Mouse (Mus musculus): ENCODE measurements around the gene Gmps.
A peak's percentile ranks its signal among the peaks of the same experiment; 100 is the strongest.

Gene Gmps

DNA sequence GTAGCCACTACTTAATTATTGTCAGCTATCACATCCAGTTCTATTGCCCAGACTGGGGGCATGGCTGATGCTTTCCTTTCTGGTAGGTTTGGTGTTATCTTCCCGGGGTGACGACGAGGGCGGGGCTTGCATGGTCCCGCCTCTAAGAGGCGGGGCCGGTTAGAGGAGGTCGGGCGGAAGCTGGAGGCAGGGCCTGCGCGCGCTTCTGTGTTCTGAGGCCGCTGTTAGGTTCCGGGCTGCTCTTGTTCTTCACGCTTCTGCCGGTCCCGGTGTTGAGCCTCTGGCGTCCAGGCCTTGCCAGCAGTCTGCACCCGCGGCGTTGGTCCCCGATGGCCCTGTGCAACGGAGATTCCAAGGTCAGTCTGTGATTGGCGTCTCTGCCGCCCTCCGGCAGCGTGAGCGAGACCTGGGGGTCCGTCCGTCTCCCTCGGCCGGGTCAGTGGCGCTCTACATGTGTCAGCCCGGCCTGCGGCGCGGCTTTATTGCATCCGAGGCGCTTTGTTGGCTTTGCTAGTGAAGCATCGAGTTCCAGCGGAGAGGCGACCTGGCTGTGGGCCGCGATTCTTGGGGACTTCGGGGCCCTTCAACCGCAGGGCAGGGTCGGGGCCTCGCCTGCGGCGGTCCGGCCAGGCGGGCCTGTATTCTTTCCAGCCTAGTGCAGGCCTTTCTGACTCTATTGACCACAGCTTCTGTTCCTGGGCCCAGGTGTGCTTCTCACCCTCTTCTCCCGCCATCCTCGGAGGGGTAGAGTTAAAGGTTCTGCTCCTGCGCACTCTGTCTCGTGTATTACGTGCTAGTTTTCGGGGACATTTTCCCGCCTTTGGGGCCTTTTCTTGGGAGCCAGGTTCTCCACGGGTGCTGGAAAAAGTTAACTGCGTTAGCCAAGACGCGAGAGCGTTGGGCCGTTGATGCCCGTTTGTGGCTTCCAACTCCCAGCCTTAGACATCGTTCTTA, at the start of gene Gmps:
Gene Gmps (plus strand): TSS at position 152 of the 954 bp plus-strand sequence.
- peak; percentile 95 for DNase-seq (ENCODE audit: low read depth)

DNA sequence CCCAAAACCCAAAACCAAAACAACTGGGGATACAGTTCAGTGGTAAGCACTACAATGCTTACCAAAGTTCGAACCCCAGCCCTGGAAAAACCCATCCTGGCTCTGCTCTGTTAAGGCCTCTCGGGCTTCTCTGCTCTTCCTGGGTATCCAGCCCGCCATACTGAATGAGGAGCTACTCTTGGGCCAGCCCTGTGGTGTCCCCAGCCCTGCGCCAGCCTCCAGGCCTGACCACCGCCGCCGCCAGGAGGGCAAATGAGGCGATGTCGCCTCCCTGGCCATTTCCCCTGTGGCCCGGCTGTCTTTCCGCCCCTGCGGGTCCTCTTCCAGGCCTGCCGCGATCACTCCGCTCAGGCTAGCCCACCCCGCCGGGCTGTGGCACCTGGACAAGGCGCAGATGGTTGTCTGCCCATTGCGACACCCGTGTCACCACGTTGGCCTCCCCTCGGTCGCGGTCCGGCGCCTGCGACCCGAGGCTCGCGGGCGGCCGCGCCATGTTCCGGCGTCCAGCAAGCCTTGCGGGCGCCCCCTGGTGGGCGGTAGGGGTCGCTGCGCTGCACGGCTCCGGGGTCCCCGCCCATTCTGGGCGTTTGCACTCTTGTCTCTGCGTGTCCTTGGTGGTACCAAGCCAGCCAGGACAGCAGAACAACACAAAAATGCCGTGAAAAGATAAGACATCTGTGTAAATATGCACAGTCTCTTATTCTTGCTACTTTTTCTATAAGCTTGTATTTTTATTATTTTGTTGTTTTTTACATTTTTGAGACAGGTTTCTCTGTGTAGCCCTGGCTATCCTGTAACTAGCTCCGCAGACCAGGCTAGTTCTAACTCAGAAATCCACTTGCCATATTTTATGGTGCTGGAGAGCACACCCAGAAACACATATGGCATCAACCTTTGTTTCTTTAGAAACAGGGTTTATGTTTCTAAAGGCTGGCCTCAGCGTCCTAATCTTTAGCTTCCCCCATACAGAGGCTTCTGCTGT, 46.7 kb upstream of the Gmps start, which contains the start of gene E130311K13Rik:
Gene E130311K13Rik (minus strand): TSS at position 595 of the 982 bp plus-strand sequence.
- peak; percentile 74 for DNase-seq (ENCODE audit: low read depth)

DNA sequence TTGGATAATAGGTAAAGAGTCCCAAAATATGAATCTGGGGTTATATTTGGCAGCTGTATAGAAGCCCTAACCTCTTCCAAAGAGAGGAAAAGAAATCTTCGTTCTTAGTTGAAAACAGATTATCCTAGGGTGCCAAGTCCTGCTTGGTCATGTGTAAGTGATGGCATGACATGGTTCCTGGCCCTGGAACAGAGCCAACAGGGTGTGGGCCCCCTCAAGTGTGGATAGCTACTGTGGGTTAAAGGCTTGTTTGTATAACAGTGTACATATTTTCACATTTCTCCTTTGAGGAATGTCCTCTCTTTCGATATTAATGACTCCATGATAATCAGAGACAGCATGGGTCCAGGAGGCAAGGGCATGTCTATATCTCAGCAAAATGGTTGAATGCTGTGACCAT, 37.0 kb upstream of the Gmps start:
- no peak for DNase-seq (ENCODE audit: low read depth)

DNA sequence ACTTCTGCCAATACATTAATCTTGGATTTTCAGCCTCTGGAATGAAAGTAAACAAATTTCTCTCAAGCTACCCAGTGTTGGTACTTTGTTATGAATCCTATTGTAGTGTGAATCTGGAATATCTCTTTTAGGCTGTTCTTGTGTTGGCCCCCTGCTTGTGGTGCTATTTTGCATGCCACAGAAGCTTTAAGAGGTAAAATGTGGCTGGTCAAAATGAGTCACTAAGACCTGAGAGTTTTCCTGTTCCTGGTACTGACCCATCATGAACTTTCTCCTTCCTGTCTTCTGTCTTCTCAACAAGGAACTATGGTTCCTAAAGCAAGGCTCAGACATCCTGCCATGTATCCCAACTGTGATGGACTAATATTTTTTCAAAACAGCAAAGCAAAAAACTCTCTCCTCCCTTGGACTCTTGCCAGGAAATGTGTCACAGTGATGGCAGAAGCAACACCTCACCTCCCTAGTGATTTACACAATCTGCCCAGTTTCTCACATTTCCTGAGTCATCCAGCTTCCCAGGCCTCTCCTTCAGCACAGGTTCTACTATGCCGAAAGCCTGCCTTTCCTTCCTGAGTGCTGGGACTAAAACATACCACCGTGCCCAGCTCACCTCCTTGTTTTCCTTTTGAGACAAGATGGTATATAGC, 34.6 kb upstream of the Gmps start:
- DNase-seq (ENCODE audit: low read depth) = no peak

DNA sequence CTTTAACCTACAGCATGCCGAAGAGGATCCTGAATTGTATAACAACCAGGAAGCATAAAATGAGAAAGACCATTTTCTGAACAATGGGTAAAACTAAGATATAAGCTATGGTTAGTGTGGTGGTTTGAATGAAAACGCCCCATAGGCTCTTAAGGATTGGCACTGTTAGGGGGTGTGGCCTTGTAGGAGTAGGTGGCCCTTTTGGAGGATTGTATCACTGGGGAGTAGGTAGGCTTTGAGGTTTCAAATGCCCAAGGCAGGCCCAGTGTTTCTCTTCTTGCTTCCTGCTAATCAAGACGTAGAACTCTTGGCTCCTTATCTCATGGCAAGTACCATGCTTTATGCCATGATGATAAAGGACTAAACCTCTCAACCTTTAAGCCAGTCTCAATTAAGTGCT, 26.1 kb upstream of the Gmps start:
- peak; percentile 11 for DNase-seq (ENCODE audit: low read depth)

DNA sequence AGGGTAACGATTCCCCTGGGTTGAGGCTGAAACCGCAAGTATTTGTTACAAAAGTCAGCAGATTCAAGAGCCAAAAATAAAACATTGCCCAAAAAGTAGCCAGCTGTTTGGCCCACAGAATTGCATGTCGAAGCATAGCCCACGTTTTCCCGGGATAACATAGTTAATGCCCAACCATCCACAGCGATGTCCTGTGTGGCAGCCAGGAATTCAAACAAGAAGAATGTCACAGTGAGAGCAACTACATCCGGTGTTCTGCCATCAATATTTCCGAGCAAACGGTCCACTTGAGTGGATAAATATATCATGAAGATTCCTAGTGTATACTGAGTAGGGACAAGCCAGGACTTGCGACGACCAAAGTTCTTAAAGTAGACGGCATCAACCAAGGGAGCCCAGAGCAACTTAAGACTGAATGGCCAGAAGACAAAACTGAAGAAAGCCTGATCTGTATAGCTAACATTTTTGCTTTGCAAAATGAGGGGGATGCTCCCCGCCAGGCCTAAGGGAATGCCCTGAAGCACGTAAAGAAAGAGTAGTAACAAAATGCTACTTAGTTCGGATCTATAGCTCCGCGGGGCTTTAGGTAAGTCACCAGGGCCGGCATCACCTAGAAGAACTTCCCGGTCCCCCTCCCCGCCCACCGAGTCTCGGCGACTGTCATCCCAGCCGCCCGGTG, 12.3 kb upstream of the Gmps start:
- DNase-seq (ENCODE audit: low read depth) = no peak

DNA sequence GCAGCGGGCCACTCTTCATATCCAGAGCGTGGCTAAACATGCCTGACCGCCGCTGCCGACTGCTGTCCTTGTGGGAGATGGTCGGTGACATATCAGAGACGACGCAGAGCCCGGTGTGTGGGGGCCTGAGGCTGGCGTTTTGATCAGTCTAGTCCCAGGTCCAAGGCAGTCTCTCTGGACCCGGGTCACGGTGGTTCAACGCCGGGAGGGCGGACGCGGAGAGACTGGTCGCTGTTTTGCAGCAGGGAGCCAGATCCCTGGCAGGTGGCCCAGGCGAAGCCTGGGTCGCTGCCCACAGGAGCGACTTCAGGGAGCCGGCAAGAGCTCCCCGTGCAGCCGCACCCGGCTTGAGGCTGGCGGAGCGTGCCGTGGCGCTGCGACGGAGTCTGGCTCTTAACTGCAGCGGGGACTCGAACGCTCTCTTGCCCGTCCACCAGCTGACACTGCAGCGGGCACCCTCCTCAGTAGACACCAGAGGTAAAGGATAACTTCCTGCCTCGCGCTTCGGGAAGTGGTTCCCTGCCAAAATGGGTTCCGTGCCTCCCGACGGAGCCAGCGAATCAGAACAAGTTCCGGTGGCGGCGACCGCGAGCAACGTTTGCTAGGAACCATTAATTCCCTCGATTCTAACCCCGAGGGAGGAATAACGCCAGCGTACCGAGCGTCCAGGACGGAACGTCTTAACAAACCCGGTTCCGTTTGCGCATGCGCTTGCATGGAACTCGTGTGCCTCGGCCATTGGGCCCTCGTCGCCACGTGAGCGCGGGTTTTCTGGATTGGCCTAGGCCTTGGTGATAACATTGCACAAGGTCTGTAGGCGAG, 11.6 kb upstream of the Gmps start, which contains the start of gene Slc33a1:
Gene Slc33a1 (minus strand): TSS at position 669 of the 822 bp plus-strand sequence.
- DNase-seq (ENCODE audit: low read depth) = peak; percentile 100

DNA sequence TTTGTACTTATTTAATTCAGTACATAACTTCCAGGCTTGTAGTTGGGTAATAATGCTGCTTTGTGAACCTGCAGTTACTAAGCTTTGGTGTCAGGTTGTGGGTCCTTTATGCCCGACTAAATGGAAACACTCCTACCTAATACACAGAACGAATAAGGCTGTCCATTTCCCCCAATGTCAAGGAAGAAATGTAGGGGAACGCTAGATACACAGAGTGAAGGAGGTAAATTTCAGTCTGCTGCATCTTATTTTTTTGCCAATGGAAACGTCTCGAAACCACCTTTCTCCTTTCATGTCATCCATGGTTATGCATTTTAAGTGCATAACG, 11.0 kb upstream of the Gmps start:
- no peak for DNase-seq (ENCODE audit: low read depth)

DNA sequence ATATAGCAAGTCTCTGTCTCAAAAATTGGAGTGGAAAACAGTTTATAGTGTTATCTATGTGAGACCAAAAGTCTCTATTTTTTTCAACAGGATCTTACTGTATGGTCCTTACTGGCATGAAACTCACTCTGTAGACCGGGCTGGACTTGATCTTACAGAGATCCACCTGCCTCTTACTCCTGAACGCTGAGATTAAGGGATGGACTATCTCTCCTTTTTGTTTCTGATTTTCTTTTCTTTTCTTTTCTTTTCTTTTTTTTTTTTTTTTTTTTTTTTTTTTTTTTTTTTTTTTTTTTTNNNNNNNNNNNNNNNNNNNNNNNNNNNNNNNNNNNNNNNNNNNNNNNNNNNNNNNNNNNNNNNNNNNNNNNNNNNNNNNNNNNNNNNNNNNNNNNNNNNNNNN, 10.0 kb upstream of the Gmps start:
- DNase-seq (ENCODE audit: low read depth) = no peak

DNA sequence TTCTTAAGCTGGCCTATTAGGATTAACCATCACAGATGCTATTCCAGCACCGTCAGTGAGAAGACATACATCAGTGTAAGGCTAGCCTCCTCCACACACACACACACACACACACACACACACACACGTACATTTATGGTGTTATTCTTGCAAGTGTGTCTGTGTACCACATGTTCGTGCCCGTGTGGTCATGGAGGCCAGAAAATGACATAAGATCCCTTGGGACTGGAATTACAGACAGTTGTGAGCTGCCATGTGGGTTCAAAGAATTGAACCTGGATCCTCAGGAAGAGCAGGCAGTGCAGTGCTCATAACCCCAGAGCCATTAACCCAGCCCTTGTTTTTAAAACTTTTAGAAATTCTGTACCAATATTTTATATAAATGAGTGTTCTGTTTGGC, 2.0 kb downstream of the Gmps start:
- DNase-seq (ENCODE audit: low read depth) = no peak

DNA sequence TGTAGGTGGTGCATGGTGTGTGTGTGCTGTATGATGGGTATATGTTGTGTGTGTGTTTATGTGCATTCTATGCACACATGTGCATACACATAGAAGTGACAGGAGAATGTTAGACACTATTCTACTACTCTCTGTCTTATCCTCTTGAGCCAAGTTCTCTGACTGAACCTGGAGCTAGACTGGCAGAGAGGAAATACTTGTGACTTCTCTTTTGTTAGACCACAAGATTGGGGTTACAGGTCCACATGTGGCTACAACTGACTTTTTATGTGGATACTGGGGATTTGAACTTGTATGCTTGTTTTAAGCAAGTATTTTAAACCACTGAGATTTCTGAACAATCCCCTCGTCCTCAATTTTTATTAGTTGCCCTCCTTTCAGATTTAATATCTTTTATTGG, 10.8 kb downstream of the Gmps start:
- DNase-seq (ENCODE audit: low read depth) = no peak

DNA sequence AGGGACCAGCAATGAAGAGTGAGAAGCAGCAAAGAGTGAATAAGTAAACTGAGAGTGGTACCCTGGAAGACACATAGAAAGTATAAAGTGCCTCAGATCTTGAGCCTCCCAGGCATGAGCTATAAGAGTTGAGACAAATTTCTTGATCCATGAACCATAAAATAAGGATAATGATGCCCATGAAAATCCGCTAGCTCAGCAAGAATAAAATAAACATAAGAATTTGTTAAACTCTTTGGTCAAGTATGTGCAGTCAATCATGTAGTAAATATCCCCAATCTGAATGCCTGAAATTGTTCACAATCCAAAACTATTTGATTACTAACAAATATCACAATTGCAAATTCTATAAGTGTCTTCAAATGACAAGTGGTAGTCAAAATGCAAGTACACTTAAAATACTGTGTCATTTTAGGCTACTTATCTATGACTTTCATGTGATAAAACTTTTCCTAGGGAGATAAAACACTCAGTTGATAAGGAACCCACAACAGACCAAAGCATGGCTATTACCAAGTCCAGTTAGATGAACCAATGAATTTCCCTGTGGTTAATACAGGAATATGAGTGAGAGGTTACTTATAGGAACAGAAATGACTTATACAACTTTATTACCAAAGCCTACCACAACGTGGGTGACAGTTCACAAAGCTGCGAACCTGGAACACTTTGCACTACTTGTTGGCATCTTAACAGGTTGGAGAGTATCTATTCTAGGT, 13.0 kb downstream of the Gmps start:
- no peak for DNase-seq (ENCODE audit: low read depth)

DNA sequence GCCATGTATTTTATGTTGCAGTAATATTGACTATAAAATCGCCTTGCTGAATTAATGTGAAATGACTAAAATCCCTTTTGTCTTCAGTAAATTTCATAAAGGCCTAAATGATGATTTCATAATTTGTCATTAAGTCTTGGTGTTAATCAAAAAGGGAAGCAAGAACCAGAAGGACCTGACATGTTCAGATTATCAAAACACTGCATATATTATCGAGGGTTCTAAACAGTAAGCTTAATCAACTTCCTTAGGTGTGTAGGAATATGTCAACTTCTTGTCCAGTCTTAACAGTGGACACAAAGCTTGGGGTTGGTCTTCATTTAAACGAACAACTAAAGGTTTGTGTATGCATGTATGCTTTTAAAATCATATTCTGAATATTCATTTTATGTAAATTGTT, 45.5 kb downstream of the Gmps start:
- no peak for DNase-seq (ENCODE audit: low read depth)

DNA sequence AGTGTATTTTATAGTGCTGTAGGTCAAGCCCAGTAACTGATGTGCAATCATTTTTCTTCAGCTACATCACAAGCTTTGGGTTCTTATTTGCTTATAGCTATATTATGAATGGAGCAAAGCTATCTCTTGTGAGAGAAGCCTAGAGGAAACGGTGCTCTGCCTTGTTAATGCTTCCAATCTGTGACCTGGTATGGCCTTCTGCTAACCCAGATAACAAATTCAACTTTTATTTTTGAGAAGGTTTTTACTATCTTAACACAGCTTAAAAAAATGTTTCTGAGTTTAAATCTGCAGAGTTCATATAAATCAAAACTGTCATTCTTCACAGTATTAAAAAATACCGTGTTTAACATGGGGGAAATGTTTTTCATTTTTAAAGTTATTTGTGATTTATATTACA, 46.0 kb downstream of the Gmps start:
- no peak for DNase-seq (ENCODE audit: low read depth)

DNA sequence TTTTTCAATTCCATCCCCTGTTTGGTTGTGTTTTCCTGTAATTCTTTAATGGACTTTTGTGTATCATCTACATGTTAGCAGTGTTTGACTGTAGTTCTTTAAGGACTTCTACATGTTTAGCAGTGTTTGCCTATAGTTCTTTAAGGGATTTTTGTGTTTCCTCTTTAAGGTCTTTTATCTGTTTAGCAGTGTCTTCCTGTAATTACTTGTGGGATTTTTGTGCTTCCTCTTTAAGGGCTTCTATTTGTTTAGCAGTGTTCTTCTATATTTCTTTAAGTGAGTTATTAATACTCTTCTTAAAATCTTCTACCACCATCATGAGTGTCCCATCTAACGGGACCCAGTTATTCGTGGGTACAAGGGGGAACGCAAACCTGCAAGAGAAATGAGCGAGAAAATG, 53.9 kb downstream of the Gmps start:
- no peak for DNase-seq (ENCODE audit: low read depth)

DNA sequence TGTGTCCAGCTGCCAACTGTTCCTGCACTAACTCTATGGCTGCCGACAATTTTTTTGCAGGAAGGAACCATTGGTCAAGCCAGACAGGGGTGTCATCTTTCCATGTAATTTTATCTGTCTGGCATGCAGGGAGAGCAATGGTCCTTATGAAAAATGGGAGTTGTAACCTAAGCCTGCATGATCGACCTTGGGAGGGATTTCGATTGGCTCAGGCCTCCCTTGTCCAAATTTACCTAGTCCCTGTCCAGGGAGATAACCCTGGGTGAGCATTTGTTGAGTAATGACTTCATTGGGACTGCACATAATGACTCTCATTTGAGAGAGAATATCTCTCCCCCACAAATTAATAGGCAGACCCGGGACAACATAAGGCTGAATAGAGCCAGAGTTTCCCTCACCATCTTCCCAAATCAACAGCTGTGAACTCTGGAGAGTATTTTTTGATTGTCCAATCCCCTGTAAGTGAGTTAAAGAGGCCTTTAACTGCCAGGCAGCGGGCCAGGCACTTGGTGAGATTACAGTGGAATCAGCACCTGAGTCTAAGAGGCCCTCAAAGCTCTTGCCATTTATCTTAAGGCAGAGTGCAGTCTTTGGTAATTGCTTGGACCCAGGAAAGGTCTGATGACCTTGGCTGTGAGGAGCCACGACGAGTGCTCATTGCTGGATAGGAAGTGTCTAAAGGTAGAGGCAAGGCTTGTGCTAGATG, 62.4 kb downstream of the Gmps start:
- no peak for DNase-seq (ENCODE audit: low read depth)

DNA sequence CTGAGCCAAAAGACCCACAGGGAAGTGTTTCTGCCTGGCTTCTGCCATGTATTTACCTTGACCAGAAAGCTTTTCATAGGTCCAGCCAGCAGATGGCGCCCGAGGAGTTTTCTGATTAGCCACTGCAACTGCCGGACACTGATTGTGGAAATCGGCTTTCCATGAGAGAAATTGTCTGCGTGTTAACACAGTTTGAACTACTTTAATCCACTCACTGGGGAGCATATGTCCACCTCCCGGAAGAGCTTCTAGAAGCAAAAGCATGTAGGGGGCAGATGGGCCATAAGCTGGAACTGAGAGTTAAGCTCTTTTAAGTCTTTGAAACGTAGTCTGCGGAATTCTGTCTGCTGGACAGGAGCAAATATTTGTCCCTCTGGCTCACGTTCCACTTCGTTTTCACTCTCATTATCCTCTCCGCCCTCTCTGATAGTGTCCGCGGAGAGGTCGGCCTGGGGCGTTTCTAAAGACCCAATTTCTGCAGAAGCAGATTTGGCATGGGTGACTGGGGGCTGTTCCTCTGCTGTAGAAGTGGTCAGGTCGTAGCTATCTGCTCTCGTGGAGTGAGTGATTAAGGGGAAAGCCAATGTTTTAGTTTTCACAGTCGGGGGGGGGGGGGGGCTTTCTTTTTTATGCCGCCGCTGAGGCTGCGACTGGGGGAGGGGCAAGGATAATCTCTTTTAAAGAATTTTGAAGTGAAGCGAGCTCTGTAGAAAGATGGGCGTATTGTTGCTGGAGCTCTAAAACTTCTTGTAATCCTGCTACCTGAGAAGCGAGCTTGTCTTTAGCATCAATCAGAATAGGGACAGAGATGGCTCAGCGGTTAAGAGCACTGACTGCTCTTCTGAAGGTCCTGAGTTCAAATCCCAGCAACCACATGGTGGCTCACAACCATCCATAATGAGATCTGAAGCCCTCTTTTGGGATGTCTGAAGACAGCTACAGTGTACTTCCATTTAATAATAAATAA, 64.2 kb downstream of the Gmps start:
- DNase-seq (ENCODE audit: low read depth) = peak; percentile 50

Data from c-Kit-positive CD71-positive TER-119-negative erythroid progenitor cells, embryonic 14.5 days (primary cell).